Mouse (Mus musculus) testis, adult 2 months (tissue): ENCODE measurements around the gene Mex3a.

Experiments used
- CTCF ChIP-seq: fragments of 200-500 bp; IDR thresholded peaks from 2 replicates; pipeline ENCODE4 v1.5.1; 2012; ENCODE audit warnings: low read depth, mild to moderate bottlenecking, inconsistent platforms, low read length, moderate library complexity; ENCODE audit not compliant: control insufficient read depth, insufficient read depth, insufficient replicate concordance
- POLR2A ChIP-seq: fragments of 200-500 bp; IDR thresholded peaks from 2 replicates; pipeline ENCODE4 v1.6.1; 2012; ENCODE audit warnings: low read depth, mild to moderate bottlenecking, inconsistent platforms, low read length, moderate library complexity; ENCODE audit not compliant: control insufficient read depth

GRCm38 (mm10) chr3:88590246-88590645, 58.1 kb downstream of the Mex3a start:
- TF ChIP-seq CTCF (no peak), POLR2A (no peak)
